Mouse (Mus musculus) heart, embryonic 10.5 days (tissue): ENCODE data around the gene Hist1h2be. TPM values are rescaled to one million over a fixed set of nuclear protein-coding genes. Genes with fewer than 3 reads are reported as not detected.
"Not testable (repeated sequence)": the region's sequence is repeated elsewhere in the genome, so short reads cannot be mapped to it uniquely, and the experiment has no call there.

ENCODE experiments used
- DNase-seq: peaks from one replicate; pipeline ENCODE4 v3.0.0-alpha.2; 2017; ENCODE audit warnings: low spot score
- H3K27ac ChIP-seq: fragments of 300-500 bp; sonication (generic); 2 replicates; pipeline ENCODE4 v1.5.1; 2016; ENCODE audit warnings: mild to moderate bottlenecking
- H3K27me3 ChIP-seq: fragments of 300-500 bp; sonication (generic); 2 replicates; pipeline ENCODE4 v1.6.1; 2016; ENCODE audit warnings: mild to moderate bottlenecking; ENCODE audit not compliant: poor library complexity, insufficient read depth, severe bottlenecking
- H3K36me3 ChIP-seq: fragments of 300-500 bp; sonication (generic); 2 replicates; pipeline ENCODE4 v1.6.1; 2016; ENCODE audit warnings: mild to moderate bottlenecking, moderate library complexity
- H3K4me1 ChIP-seq: fragments of 300-500 bp; sonication (generic); 2 replicates; pipeline ENCODE4 v1.6.1; 2016; ENCODE audit warnings: mild to moderate bottlenecking
- H3K4me3 ChIP-seq: fragments of 300-500 bp; sonication (generic); 2 replicates; pipeline ENCODE4 v1.5.1; 2016; ENCODE audit warnings: mild to moderate bottlenecking, moderate library complexity
- H3K9me3 ChIP-seq: fragments of 300-500 bp; sonication (generic); 2 replicates; pipeline ENCODE4 v1.6.1; 2016; ENCODE audit warnings: mild to moderate bottlenecking, moderate library complexity
- WGBS: fragments of 180-500 bp; shearing (Covaris S2); methylation state at CpG from one replicate; pipeline ENCODE4 v1.1.7; 2016; 5-methylcytosine and 5-hydroxymethylcytosine counted together
- polyA plus RNA-seq: library from polyadenylated mRNA; unstranded; fragments of >200 nt; fragmentation: Nextera tagmentation; extraction: Ambion mirVana; gene quantifications from 2 replicates; pipeline ENCODE4 v1.2.1, GENCODE M21; 2016

Hist1h2be gene
- polyA plus RNA-seq, 1 experiment from 2014 or later = 1.9 TPM

GRCm38 (mm10) chr13:23574546-23575170 is 46.3 kb downstream of the Hist1h2be start:
- H3K36me3 ChIP-seq, H3K4me1 ChIP-seq, H3K9me3 ChIP-seq, DNase-seq, H3K27me3 ChIP-seq: not testable (repeated sequence)
- peak overlapping the region; percentile 59 for H3K4me3 ChIP-seq
- H3K27ac ChIP-seq = peak overlapping the region; percentile 87
- under 1% methylated on average over 12 of the region's 39 CpGs for WGBS

- under 1% methylated on average over 42 of the region's 42 CpGs for WGBS
- H3K9me3 ChIP-seq = not testable (repeated sequence)
Measured at GRCm38 (mm10) chr13:23573898-23574524, 46.9 kb downstream of the Hist1h2be start, which contains the start of the genes Hist1h2bf and Hist1h2ad. Gene Hist1h2bf, minus strand, starts transcription at chr13:23574196. Gene Hist1h2ad, plus strand, starts transcription at chr13:23574381.

GRCm38 (mm10) chr13:23573034-23573897 is 47.7 kb downstream of the Hist1h2be start:
- not testable (repeated sequence) for H3K27me3 ChIP-seq, DNase-seq, H3K36me3 ChIP-seq, H3K4me1 ChIP-seq, H3K9me3 ChIP-seq
- Histone ChIP-seq H3K27ac (peak overlapping the region; percentile 87), H3K4me3 (peak overlapping the region; percentile 58)
- 13% methylated on average over 20 of the region's 20 CpGs for WGBS

More at GRCm38 (mm10) chr13:23573898-23574524, 46.9 kb downstream of the Hist1h2be start, which contains the start of the genes Hist1h2bf and Hist1h2ad:
- Histone ChIP-seq H3K4me3 (peak within 1 kb of the TSS; percentile 59), H3K27ac (peak within 1 kb of the TSS; percentile 87)
- not testable (repeated sequence) for H3K27me3 ChIP-seq, H3K4me1 ChIP-seq, H3K36me3 ChIP-seq
- peak; percentile 97 for DNase-seq

- Histone ChIP-seq H3K4me1 (peaks cover 5% of the 10 kb centered on the region; the same call in 1 of the 2 replicates), H3K27ac (peak overlapping the region; percentile 87), H3K4me3 (peak overlapping the region; percentile 58), H3K27me3 (no peaks in the 10 kb centered on the region), H3K36me3 (no peaks in the 10 kb centered on the region), H3K9me3 (no peaks in the 10 kb centered on the region)
- no peak for DNase-seq
- WGBS = 45% methylated on average over 2 of the region's 2 CpGs
Measured at GRCm38 (mm10) chr13:23572218-23573033, 48.5 kb downstream of the Hist1h2be start.

GRCm38 (mm10) chr13:23571504-23572217 is 49.3 kb downstream of the Hist1h2be start:
- DNase-seq, H3K9me3 ChIP-seq, H3K27me3 ChIP-seq, H3K4me1 ChIP-seq, H3K36me3 ChIP-seq: not testable (repeated sequence)
- H3K4me3 ChIP-seq = peak overlapping the region; percentile 58
- WGBS = 3% methylated on average over 16 of the region's 34 CpGs
- H3K27ac ChIP-seq = peak overlapping the region; percentile 90

GRCm38 (mm10) chr13:23571022-23571503 is 49.9 kb downstream of the Hist1h2be start, which contains the start of the genes Hist1h2ae and Hist1h2bg:
Gene Hist1h2ae, minus strand, starts transcription at chr13:23571220.
Gene Hist1h2bg, plus strand, starts transcription at chr13:23571396.
- WGBS = under 1% methylated on average over 18 of the region's 18 CpGs
- Histone ChIP-seq H3K4me1 (no peaks in the 10 kb centered on the region; the same call in 1 of the 2 replicates), H3K27ac (peak within 1 kb of the TSS; percentile 90), H3K9me3 (no peaks in the 10 kb centered on the region), H3K27me3 (no peaks in the 10 kb centered on the region), H3K4me3 (peak within 1 kb of the TSS; percentile 58), H3K36me3 (no peaks in the 10 kb centered on the region)
- peak; percentile 89 for DNase-seq

GRCm38 (mm10) chr13:23570261-23571021 is 50.5 kb downstream of the Hist1h2be start:
- DNase-seq, H3K4me1 ChIP-seq, H3K9me3 ChIP-seq, H3K36me3 ChIP-seq, H3K27me3 ChIP-seq: not testable (repeated sequence)
- 4% methylated on average over 27 of the region's 41 CpGs for WGBS
- H3K4me3 ChIP-seq = peak overlapping the region; percentile 50
- H3K27ac ChIP-seq = peak overlapping the region; percentile 90

GRCm38 (mm10) chr13:23564482-23564881 is 56.4 kb downstream of the Hist1h2be start:
- no peak for DNase-seq
- Histone ChIP-seq H3K9me3 (no peaks in the 10 kb centered on the region), H3K27me3 (no peaks in the 10 kb centered on the region), H3K36me3 (no peaks in the 10 kb centered on the region), H3K27ac (peak overlapping the region; percentile 95), H3K4me3 (no peak overlapping the region), H3K4me1 (no peaks in the 10 kb centered on the region)
- 87% methylated on average over 2 of the region's 2 CpGs for WGBS

- H3K27ac ChIP-seq = peak overlapping the region; percentile 95
- H3K9me3 ChIP-seq = no peaks in the 10 kb centered on the region
- 3% methylated on average over 18 of the region's 18 CpGs for WGBS
- DNase-seq = no peak
- peak overlapping the region; percentile 55 for H3K4me3 ChIP-seq
- no peaks in the 10 kb centered on the region for H3K4me1 ChIP-seq
- no peaks in the 10 kb centered on the region for H3K36me3 ChIP-seq
- no peaks in the 10 kb centered on the region for H3K27me3 ChIP-seq
Measured at GRCm38 (mm10) chr13:23562699-23563462, 58.0 kb downstream of the Hist1h2be start.

GRCm38 (mm10) chr13:23561883-23562659 is 58.9 kb downstream of the Hist1h2be start, which contains the start of gene Hist1h3e:
Gene Hist1h3e, minus strand, starts transcription at chr13:23562369.
- DNase-seq = peak; percentile 98
- WGBS = under 1% methylated on average over 64 of the region's 67 CpGs
- not testable (repeated sequence) for H3K4me1 ChIP-seq, H3K9me3 ChIP-seq, H3K27me3 ChIP-seq, H3K36me3 ChIP-seq
- H3K4me3 ChIP-seq = peak within 1 kb of the TSS; percentile 55
- peak within 1 kb of the TSS; percentile 95 for H3K27ac ChIP-seq
